Mouse (Mus musculus): ENCODE results near the gene Arpp19.
A peak's percentile ranks its signal among the peaks of the same experiment; 100 is the strongest.

Gene Arpp19

DNA sequence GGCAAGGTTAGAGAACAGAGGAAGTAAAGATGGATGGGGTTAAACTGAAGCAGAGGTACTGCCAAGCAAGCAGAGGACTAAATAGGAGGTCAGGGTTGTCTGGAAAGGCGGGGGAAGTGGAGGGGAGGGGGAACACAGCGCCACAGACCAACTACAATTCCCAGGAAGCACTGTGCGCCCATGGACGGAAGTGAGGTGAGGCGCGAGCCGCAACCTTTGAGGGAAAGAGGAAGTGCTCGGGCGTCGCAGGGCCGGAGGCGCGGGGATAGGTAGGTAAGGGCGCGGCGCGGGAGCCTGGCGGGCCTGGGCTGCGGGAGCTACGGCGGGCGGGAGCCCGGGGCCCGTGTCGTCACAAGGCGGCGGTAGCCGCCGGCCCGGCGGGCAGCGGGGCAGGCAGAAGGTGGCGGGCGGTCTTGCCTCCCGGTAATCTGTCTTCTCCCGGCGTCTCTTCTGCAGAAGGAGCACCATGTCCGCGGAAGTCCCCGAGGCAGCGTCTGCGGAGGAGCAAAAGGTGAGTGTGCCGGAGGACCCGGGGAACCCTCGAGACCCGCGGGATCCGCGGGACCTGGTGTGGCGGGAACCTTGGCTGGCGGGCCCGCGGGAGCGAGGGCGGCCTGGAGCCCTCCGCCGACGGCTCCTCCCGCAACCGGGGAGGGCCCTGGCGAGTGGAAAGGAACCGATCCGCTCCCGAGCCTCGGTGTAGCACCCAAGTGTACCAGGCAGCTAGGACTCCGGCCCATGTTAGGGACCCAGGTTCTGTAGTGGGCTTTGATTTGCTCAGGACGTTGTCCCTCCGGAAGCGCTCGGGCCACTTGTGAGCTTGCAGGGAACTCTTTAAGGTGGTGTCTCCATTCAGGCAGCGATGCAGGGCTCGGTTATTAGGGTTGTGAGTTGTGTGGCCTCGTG lies at the start of gene Arpp19:
Gene Arpp19 (plus strand): TSS at position 164 of the 906 bp plus-strand sequence.
- DNase-seq (ENCODE audit: low spot score): peak; percentile 95

DNA sequence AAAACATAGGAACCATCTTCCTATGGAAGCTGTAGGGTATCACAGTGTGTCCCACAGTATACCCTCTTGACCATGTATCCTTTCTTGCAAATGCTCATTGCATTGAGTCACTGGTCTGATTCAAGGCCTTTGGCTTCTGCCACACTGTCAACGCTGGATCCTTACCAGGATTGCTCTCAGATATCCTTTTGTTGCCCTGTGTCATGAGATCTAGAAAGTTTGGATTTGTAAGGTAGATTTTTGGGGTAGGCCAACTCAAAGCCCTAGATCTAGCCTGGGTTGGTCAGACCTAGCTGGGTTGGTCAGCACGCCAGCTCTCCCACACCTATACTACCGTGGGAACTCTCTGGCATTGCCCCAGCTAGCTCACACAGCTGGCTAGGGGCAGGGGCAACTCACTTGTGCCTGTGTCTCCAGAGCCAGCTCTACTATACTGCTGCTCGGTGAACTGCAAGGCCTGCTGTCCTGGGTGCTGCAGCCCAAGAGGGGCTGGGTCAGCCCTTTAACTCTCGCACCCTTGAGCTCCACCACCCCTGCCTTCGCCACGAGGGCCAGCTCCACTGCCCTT lies 48.4 kb upstream of the Arpp19 start:
- no peak for DNase-seq (ENCODE audit: low spot score)

GRCm38 (mm10) chr9:74989990-74990389 lies 47.4 kb upstream of the Arpp19 start:
- no peak for DNase-seq (ENCODE audit: low spot score)

- DNase-seq (ENCODE audit: low spot score): no peak
These were observed 42.7 kb upstream of the Arpp19 start for GRCm38 (mm10) chr9:74994611-74995257.

- no peak for DNase-seq (ENCODE audit: low spot score)
These were observed 41.1 kb upstream of the Arpp19 start for GRCm38 (mm10) chr9:74996349-74996748.

GRCm38 (mm10) chr9:74997976-74998375 lies 39.4 kb upstream of the Arpp19 start:
- DNase-seq (ENCODE audit: low spot score): no peak

DNA sequence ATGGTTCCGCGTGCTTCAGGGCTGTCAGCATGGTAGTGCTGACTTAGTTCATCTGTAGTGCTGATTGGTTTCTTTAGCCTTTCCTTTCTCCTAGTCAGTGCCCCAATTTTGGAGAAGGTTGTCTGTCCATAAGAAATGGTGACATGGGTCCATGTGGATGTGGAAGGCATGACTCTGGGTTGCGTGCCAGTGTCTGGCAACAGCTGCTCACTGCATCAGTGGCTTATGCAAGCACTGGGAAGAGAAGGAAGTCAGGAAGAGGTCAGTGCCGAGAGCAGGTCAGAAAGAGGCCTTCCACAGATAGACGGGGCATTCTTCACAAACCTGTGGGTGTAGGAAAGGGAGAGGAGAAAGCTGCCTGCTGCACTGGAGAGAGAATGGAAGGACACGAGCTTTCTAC lies 36.4 kb upstream of the Arpp19 start:
- no peak for DNase-seq (ENCODE audit: low spot score)

DNA sequence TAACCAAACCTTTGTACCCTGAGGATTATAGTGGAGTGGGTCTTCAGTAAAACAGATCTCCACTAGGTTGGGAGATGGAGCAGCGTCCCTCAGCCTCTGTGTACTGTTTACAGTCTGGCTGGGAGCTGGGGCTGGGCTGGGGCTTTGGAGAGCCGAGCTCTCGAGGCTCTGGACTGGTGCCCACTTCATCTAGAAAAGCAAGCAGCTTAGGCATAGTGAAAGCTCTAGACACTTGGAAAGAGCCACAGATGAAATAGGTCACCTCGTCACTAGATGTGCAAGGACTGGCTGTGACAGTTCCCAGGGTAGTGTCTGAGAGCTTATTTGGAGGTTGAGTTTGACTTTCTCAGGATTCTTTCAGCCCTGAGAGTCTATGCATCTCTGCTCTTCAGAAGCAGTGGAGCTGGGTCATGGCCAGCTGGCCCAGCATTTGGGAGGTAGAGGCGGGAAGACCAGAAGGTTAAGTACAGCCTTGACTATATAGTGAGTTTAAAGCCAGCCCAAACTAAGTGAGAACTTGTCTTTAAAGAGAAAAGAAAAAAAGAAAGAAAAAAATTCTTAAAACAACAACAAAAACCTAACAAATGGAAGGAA lies 35.7 kb upstream of the Arpp19 start:
- no peak for DNase-seq (ENCODE audit: low spot score)

GRCm38 (mm10) chr9:75002262-75002661 lies 35.2 kb upstream of the Arpp19 start:
- DNase-seq (ENCODE audit: low spot score): no peak

DNA sequence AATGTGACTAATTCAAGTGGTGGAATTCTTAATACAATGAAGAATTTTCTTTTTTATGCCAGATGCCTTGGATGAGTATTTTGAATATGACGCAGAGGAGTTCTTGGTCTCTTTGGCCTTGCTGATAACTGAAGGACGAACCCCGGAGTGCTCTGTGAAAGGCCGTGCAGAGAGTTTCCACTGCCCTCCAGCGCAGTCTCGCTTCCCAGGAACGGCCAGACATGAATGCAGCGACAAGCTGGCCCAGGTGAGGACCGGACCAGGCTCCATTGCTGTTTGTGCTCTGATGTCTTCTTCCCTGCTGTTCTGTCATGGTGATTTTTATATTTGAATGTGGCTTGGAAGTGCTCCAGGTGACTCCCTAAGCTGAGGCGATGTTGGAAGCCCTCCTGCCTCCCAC lies 33.2 kb upstream of the Arpp19 start:
- DNase-seq (ENCODE audit: low spot score): no peak

GRCm38 (mm10) chr9:75016591-75016990 lies 20.8 kb upstream of the Arpp19 start:
- no peak for DNase-seq (ENCODE audit: low spot score)

- no peak for DNase-seq (ENCODE audit: low spot score)
These were observed 18.2 kb upstream of the Arpp19 start for GRCm38 (mm10) chr9:75019181-75019580.

GRCm38 (mm10) chr9:75019592-75019991 lies 17.8 kb upstream of the Arpp19 start:
- no peak for DNase-seq (ENCODE audit: low spot score)

- no peak for DNase-seq (ENCODE audit: low spot score)
These were observed 16.9 kb upstream of the Arpp19 start for GRCm38 (mm10) chr9:75020561-75020960.

- DNase-seq (ENCODE audit: low spot score): no peak
These were observed 14.9 kb upstream of the Arpp19 start for GRCm38 (mm10) chr9:75022546-75022945.

GRCm38 (mm10) chr9:75023150-75023894 lies 14.1 kb upstream of the Arpp19 start:
- DNase-seq (ENCODE audit: low spot score): no peak

DNA sequence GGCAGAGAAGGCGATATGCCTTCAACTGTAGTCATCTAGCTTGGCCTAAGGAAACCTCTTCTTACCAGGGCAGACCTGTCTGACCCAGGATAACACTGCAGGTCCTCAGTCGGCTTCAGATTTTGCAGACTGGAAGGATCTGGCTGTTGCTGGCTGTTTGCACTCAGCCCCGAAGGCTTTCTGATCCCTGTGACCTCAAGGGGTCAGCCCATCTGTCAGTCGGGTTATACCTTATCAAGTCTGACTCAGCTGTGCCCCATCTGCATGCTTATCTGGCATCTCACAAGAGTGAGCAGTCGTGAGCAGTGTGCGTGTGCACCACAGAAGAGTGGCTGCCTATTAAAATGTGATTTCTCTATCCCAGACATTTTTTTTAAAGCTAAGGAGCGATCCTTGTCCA lies 13.3 kb upstream of the Arpp19 start:
- DNase-seq (ENCODE audit: low spot score): peak; percentile 51

- peak; percentile 43 for DNase-seq (ENCODE audit: low spot score)
These were observed 11.7 kb upstream of the Arpp19 start for GRCm38 (mm10) chr9:75025689-75026088.

DNA sequence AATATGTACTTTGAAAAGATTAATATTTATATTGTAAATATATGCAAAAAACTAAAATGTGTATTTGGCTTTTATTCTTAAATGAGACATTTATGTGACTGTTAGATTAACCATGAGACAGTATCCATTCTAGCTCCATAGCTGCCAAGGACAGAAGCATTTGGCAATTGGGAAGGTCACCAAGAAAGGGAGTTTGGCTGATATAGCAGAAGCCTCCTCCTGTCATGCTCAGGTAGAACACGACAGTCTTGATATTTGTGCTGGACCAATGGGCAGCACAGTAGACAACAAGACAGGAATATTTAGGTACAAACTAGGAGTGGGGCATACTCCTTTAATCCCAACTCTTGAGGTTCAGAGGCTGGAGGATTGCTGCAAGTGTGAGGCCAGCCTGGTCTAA lies 5.0 kb upstream of the Arpp19 start:
- DNase-seq (ENCODE audit: low spot score): no peak

GRCm38 (mm10) chr9:75033141-75033540 lies 4.3 kb upstream of the Arpp19 start:
- DNase-seq (ENCODE audit: low spot score): peak; percentile 37

DNA sequence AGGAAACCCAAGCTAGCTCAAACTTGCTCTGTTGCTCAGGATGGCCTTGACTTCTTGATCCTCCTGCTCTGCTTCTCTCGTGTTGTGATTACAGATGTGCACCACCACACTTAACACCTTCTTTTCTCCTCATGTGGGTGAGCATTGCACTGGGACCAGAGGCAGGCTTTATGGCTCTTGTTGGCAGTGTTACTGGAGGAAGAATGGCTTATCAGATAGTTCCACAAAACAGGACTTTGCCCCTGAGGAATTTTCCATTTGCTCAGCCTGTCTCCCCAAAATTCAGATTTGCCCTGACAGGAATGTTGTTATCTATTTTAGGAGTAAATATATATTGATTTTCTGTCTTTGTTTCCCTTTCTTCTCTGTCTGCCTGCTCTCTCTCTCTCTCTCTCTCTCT lies 2.7 kb upstream of the Arpp19 start:
- DNase-seq (ENCODE audit: low spot score): no peak

- DNase-seq (ENCODE audit: low spot score): no peak
These were observed 1.5 kb upstream of the Arpp19 start for GRCm38 (mm10) chr9:75035944-75036343.

Measured in embryo, embryonic 10.5 days (tissue).